ENCODE assay signal across 8 mouse cellular contexts in genomic region chr11:115359726-115360125, GRCm38 (mm10). TPM values are rescaled to one million over a fixed set of nuclear protein-coding genes. Genes with fewer than 3 reads are reported as not detected.
DNase-seq lines count a peak whose midpoint lies in the region; ATAC-seq lines count a peak whose summit lies in the region.

No protein-coding gene starts in this region.

- 71% methylated on average over 6 of the region's 6 CpGs for WGBS in forebrain, embryonic 12.5 days
- 61% methylated on average over 6 of the region's 6 CpGs for WGBS in forebrain, embryonic 15.5 days
- WGBS in neural tube, embryonic 11.5 days = 69% methylated on average over 6 of the region's 6 CpGs

- H3K27ac ChIP-seq in forebrain, embryonic 12.5 days = peak overlapping the region; percentile 51
- H3K27ac ChIP-seq in forebrain, embryonic 15.5 days (replicated peaks) = no peak overlapping the region
- peak overlapping the region; percentile 2; the same call in 1 of the 2 replicates for H3K27ac ChIP-seq in neural tube, embryonic 11.5 days (ENCODE audit: low read depth, low read length)

- peak overlapping the region; percentile 21 for H3K9ac ChIP-seq in forebrain, embryonic 12.5 days
- no peak overlapping the region for H3K9ac ChIP-seq in forebrain, embryonic 15.5 days (replicated peaks)
- no peak overlapping the region for H3K9ac ChIP-seq in neural tube, embryonic 11.5 days (ENCODE audit: low read length)

- H3K4me1 ChIP-seq in forebrain, embryonic 12.5 days = peaks cover 15% of the 10 kb centered on the region
- H3K4me1 ChIP-seq in forebrain, embryonic 15.5 days = peaks cover 11% of the 10 kb centered on the region
- no peaks in the 10 kb centered on the region; the same call in 1 of the 2 replicates for H3K4me1 ChIP-seq in neural tube, embryonic 11.5 days (ENCODE audit: control insufficient read depth, insufficient read depth, low read length)

- no peak for DNase-seq in neural tube, embryonic 11.5 days (ENCODE audit: low spot score)
- DNase-seq in neural tube, embryonic 10.5 days (ENCODE audit: extremely low spot score, low spot score) = no peak
- peak; percentile 62 to 68 for DNase-seq in thymus, postnatal 36 days
- no peak for DNase-seq in layer of hippocampus, postnatal 25 days (ENCODE audit: extremely low spot score in 1 of 2, low spot score in 1 of 2)
- DNase-seq in ovary, postnatal 10 days (ENCODE audit: low spot score) = no peak

- peaks cover 9% of the 10 kb centered on the region; the same call in 1 of the 2 replicates for H3K27me3 ChIP-seq in forebrain, embryonic 12.5 days
- no peaks in the 10 kb centered on the region for H3K27me3 ChIP-seq in forebrain, embryonic 15.5 days
- 0 out of 2 replicates have a peak, but pooled peaks cover 5% of the 10 kb centered on the region for H3K27me3 ChIP-seq in neural tube, embryonic 11.5 days (ENCODE audit: control insufficient read depth, insufficient read depth, low read length)

- ATAC-seq in forebrain, embryonic 12.5 days (ENCODE audit: low FRiP score) = no peak
- ATAC-seq in forebrain, embryonic 15.5 days (replicated peaks) = no peak
- no peak for ATAC-seq in neural tube, embryonic 11.5 days (ENCODE audit: insufficient read depth, low FRiP score, low TSS enrichment)
- peak; percentile 51 for ATAC-seq in megakaryocyte progenitor cell, adult 5-6 weeks (replicated peaks; ENCODE audit: poor library complexity)

- no peak overlapping the region for H3K4me2 ChIP-seq in forebrain, embryonic 12.5 days
- no peak overlapping the region for H3K4me2 ChIP-seq in forebrain, embryonic 15.5 days (replicated peaks)
- no peak overlapping the region for H3K4me2 ChIP-seq in neural tube, embryonic 11.5 days (ENCODE audit: low read depth)

- H3K4me3 ChIP-seq in forebrain, embryonic 12.5 days (replicated peaks) = no peak overlapping the region
- H3K4me3 ChIP-seq in forebrain, embryonic 15.5 days = no peak overlapping the region
- no peak overlapping the region for H3K4me3 ChIP-seq in neural tube, embryonic 11.5 days (ENCODE audit: low read depth, low read length)

- no peaks in the 10 kb centered on the region for H3K9me3 ChIP-seq in forebrain, embryonic 12.5 days
- no peaks in the 10 kb centered on the region for H3K9me3 ChIP-seq in forebrain, embryonic 15.5 days
- H3K9me3 ChIP-seq in neural tube, embryonic 11.5 days (ENCODE audit: control insufficient read depth, low read length) = no peaks in the 10 kb centered on the region

- peaks cover 16% of the 10 kb centered on the region; the same call in 1 of the 2 replicates for H3K36me3 ChIP-seq in forebrain, embryonic 12.5 days (replicated peaks)
- H3K36me3 ChIP-seq in forebrain, embryonic 15.5 days = 0 out of 2 replicates have a peak, but pooled peaks cover 6% of the 10 kb centered on the region
- no peaks in the 10 kb centered on the region for H3K36me3 ChIP-seq in neural tube, embryonic 11.5 days (ENCODE audit: control insufficient read depth, insufficient read depth, low read length)

RNA-seq across cellular contexts. Expression of gene Hid1, which starts 7.8 kb away (rescaled TPM):
- 33.7 and 36.4 TPM in 2 replicates for polyA plus RNA-seq in forebrain, embryonic 12.5 days (2016; fragmentation: Nextera tagmentation; extraction: Ambion mirVana)
- polyA plus RNA-seq in forebrain, embryonic 15.5 days (2015; fragmentation: Nextera tagmentation; extraction: Ambion mirVana) = 48.9 and 50.3 TPM in 2 replicates
- 13.1 and 16.1 TPM in 2 replicates for polyA plus RNA-seq in neural tube, embryonic 11.5 days (2014; fragmentation: Nextera tagmentation; extraction: Ambion mirVana)
- 0.52 and 0.81 TPM in 2 replicates for total RNA-seq in megakaryocyte progenitor cell, adult 5-6 weeks (2015)
- 0.10 TPM in 1 of 2 replicates, not detected in the other for total RNA-seq in megakaryocyte progenitor cell, adult 5-6 weeks (2017)
- 100 to 1,000 TPM in 1 of 2 experiments, 10 to 100 TPM in 1; 98.8 to 107 TPM for total RNA-seq in layer of hippocampus, postnatal 25 days (2021)

RNA-seq across cellular contexts. Expression of gene Cdr2l, which starts 22.0 kb away (rescaled TPM):
- 28.3 and 29.6 TPM in 2 replicates for polyA plus RNA-seq in forebrain, embryonic 12.5 days (2016; fragmentation: Nextera tagmentation; extraction: Ambion mirVana)
- 20.9 and 21.2 TPM in 2 replicates for polyA plus RNA-seq in forebrain, embryonic 15.5 days (2015; fragmentation: Nextera tagmentation; extraction: Ambion mirVana)
- polyA plus RNA-seq in neural tube, embryonic 11.5 days (2014; fragmentation: Nextera tagmentation; extraction: Ambion mirVana) = 18.1 and 18.5 TPM in 2 replicates
- total RNA-seq in megakaryocyte progenitor cell, adult 5-6 weeks (2015) = 0.20 and 0.42 TPM in 2 replicates
- total RNA-seq in megakaryocyte progenitor cell, adult 5-6 weeks (2017) = 0.08 and 0.34 TPM in 2 replicates
- total RNA-seq in layer of hippocampus, postnatal 25 days (2021) = 10 to 100 TPM; 21.7 to 22.8 TPM

RNA-seq across cellular contexts. Expression of gene Otop3, which starts 25.2 kb away (rescaled TPM):
- not detected in 2 replicates for polyA plus RNA-seq in forebrain, embryonic 12.5 days (2016; fragmentation: Nextera tagmentation; extraction: Ambion mirVana)
- polyA plus RNA-seq in forebrain, embryonic 15.5 days (2015; fragmentation: Nextera tagmentation; extraction: Ambion mirVana) = 0.10 and 0.25 TPM in 2 replicates
- 0.35 and 0.37 TPM in 2 replicates for polyA plus RNA-seq in neural tube, embryonic 11.5 days (2014; fragmentation: Nextera tagmentation; extraction: Ambion mirVana)
- total RNA-seq in megakaryocyte progenitor cell, adult 5-6 weeks (2015) = not detected in 2 replicates
- not detected in 2 replicates for total RNA-seq in megakaryocyte progenitor cell, adult 5-6 weeks (2017)
- total RNA-seq in layer of hippocampus, postnatal 25 days (2021) = under 1 TPM in 1 of 2 experiments, not detected in 1; 0.17 TPM

RNA-seq across cellular contexts. Expression of gene Ush1g, which starts 37.9 kb away (rescaled TPM):
- polyA plus RNA-seq in forebrain, embryonic 12.5 days (2016; fragmentation: Nextera tagmentation; extraction: Ambion mirVana) = not detected in 2 replicates
- polyA plus RNA-seq in forebrain, embryonic 15.5 days (2015; fragmentation: Nextera tagmentation; extraction: Ambion mirVana) = 0.05 TPM in 1 of 2 replicates, not detected in the other
- 0.12 TPM in 1 of 2 replicates, not detected in the other for polyA plus RNA-seq in neural tube, embryonic 11.5 days (2014; fragmentation: Nextera tagmentation; extraction: Ambion mirVana)
- not detected in 2 replicates for total RNA-seq in megakaryocyte progenitor cell, adult 5-6 weeks (2015)
- not detected in 2 replicates for total RNA-seq in megakaryocyte progenitor cell, adult 5-6 weeks (2017)
- total RNA-seq in layer of hippocampus, postnatal 25 days (2021) = under 1 TPM; 0.31 to 0.59 TPM

RNA-seq across cellular contexts. Expression of gene Mrpl58, which starts 43.8 kb away (rescaled TPM):
- 222 and 232 TPM in 2 replicates for polyA plus RNA-seq in forebrain, embryonic 12.5 days (2016; fragmentation: Nextera tagmentation; extraction: Ambion mirVana)
- polyA plus RNA-seq in forebrain, embryonic 15.5 days (2015; fragmentation: Nextera tagmentation; extraction: Ambion mirVana) = 178 and 192 TPM in 2 replicates
- 221 and 230 TPM in 2 replicates for polyA plus RNA-seq in neural tube, embryonic 11.5 days (2014; fragmentation: Nextera tagmentation; extraction: Ambion mirVana)
- total RNA-seq in megakaryocyte progenitor cell, adult 5-6 weeks (2015) = 83.4 and 98.3 TPM in 2 replicates
- total RNA-seq in megakaryocyte progenitor cell, adult 5-6 weeks (2017) = 81.1 and 96.4 TPM in 2 replicates
- total RNA-seq in layer of hippocampus, postnatal 25 days (2021) = 100 to 1,000 TPM; 102 to 103 TPM

Comparison
In these comparisons a context has a peak if more than half of its experiments do, and no peak if none do; other contexts are left out.
1. DNase-seq: peak in thymus, postnatal 36 days (2 of 2); none in neural tube, embryonic 11.5 days (single experiment), neural tube, embryonic 10.5 days (single experiment), layer of hippocampus, postnatal 25 days (0 of 2) and ovary, postnatal 10 days (single experiment).